Mouse (Mus musculus) embryonic fibroblast, embryonic 13.5 days (primary cell): Measurements from ENCODE around the gene Hilpda.

ENCODE experiments used
- CTCF ChIP-seq: IDR thresholded peaks from 2 replicates; pipeline ENCODE4 v1.5.1; 2011; ENCODE audit warnings: mild to moderate bottlenecking, control low read depth, low read length, moderate library complexity, borderline replicate concordance; ENCODE audit not compliant: insufficient read depth
- POLR2A ChIP-seq: IDR thresholded peaks from 2 replicates; pipeline ENCODE4 v1.6.1; 2011; ENCODE audit warnings: low read depth, mild to moderate bottlenecking, control low read depth, low read length, moderate library complexity

GRCm38 (mm10) chr6:29270961-29271360 lies 1.3 kb upstream of the Hilpda start:
- no peak for TF ChIP-seq CTCF
- no peak for TF ChIP-seq POLR2A
